Mouse (Mus musculus): ENCODE data around the gene Iqsec1. TPM values are rescaled to one million over a fixed set of nuclear protein-coding genes. Genes with fewer than 3 reads are reported as not detected.

Iqsec1 gene
- polyA plus RNA-seq, 1 experiment = 41.7 TPM

DNA sequence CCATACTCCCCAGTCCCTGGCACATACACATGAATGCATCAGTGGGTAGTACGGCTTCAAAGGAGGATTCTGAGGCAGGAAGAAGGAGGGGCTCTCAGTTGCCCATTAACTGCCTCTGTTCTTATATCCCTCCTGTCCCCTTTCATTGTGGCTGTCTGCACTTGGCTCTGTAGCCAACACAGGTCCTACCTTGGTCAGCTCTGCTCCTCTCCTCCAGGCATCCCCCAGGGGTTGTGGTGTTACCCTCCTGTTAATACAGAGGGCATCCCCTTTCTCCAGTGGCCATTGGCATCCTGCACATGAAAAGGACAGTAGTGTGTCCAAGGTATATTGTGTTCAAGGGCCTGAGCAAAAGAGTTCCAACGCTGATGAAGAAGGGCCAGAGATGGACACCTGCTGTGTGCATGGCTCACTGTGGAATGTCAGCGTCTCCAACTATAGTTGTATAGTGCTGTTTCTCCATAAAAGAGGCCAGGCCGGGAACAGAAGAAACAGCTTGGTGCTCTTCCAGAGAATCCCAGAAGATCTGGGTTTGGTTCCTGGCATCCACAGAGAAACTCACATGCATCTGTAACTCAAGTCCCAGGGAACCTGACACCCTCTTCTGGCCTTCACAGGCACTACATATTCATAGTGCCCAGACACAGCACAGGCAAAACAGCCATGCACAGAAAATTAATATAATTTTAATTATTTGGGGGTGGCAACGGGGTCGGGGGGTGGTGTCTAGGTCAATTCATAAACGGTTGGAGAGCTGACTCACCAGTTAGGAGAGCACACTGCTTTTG is 363.1 kb downstream of the Iqsec1 start:
- H3K27ac ChIP-seq (ENCODE audit: insufficient read depth, low read length) = no peak overlapping the region
- TF ChIP-seq EP300 (IDR thresholded peaks at IDR 0.05; ENCODE audit: insufficient read depth, low read depth, low read length) = no peak
- TF ChIP-seq POLR2A (IDR thresholded peaks at IDR 0.05; ENCODE audit: insufficient read depth, low read length) = no peak
- no peak for TF ChIP-seq CTCF (IDR thresholded peaks at IDR 0.05; ENCODE audit: low read depth, low read length)
- no peaks in the 10 kb centered on the region for H3K36me3 ChIP-seq (ENCODE audit: control insufficient read depth, insufficient read depth, low read length, poor library complexity, severe bottlenecking)
- no peak overlapping the region for H3K4me3 ChIP-seq (ENCODE audit: low read depth, low read length)
- no peaks in the 10 kb centered on the region for H3K27me3 ChIP-seq (ENCODE audit: control insufficient read depth, insufficient read depth, low read length, poor library complexity, severe bottlenecking)
- no peaks in the 10 kb centered on the region for H3K4me1 ChIP-seq (ENCODE audit: control insufficient read depth, insufficient read depth, low read length)
- no peaks in the 10 kb centered on the region for H3K9me3 ChIP-seq (replicated peaks; ENCODE audit: control insufficient read depth, insufficient read depth, low read length, poor library complexity, severe bottlenecking)
- H3K9ac ChIP-seq (ENCODE audit: low read depth, poor library complexity, severe bottlenecking) = no peak overlapping the region

DNA sequence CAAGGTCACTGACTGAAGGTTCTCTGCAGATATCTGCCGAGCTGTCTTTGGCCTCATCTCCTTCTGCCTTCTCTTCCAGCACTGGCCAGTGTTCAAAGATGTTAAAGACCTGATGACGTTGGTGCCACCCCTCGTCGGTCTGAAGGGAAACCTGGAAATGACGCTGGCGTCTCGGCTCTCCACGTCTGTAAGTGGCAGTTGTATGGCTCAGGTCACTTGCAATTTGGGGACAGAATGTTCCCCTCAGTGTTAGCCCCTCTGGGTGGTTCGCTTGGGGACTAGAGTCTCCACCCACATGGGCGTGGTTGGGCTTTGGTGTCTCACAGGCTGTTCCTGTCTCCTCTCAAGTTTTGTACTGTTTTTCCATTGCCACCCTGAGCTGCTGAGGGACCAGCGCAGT is 363.8 kb downstream of the Iqsec1 start:
- no peak for TF ChIP-seq EP300 (IDR thresholded peaks at IDR 0.05; ENCODE audit: insufficient read depth, low read depth, low read length)
- TF ChIP-seq CTCF (IDR thresholded peaks at IDR 0.05; ENCODE audit: low read depth, low read length) = no peak
- TF ChIP-seq POLR2A (IDR thresholded peaks at IDR 0.05; ENCODE audit: insufficient read depth, low read length) = no peak
- no peak overlapping the region for H3K27ac ChIP-seq (ENCODE audit: insufficient read depth, low read length)

DNA sequence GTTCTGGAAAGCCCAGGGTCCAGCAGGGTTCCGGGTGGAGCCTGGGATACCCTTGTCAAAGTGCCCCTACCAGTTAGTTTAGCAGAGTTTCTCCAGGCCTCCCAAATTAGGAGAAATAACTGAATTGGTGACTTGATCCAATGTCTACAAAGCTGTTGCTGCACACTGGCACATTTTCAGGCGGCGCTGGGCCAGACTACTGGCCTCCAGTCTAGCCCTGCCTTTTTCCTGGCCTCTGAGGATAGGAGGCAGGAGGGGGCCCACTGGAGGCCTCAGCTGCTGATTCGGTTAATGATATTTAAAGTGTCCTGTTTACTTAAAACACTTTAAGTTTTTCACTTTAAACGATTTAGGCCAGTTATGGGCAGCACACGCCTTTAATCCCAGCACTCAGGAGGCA is 364.3 kb downstream of the Iqsec1 start:
- Histone ChIP-seq H3K9me3 (replicated peaks; ENCODE audit: control insufficient read depth, insufficient read depth, low read length, poor library complexity, severe bottlenecking) (no peaks in the 10 kb centered on the region), H3K9ac (ENCODE audit: low read depth, poor library complexity, severe bottlenecking) (no peak overlapping the region), H3K27me3 (ENCODE audit: control insufficient read depth, insufficient read depth, low read length, poor library complexity, severe bottlenecking) (no peaks in the 10 kb centered on the region), H3K4me3 (ENCODE audit: low read depth, low read length) (no peak overlapping the region), H3K4me1 (ENCODE audit: control insufficient read depth, insufficient read depth, low read length) (no peaks in the 10 kb centered on the region), H3K36me3 (ENCODE audit: control insufficient read depth, insufficient read depth, low read length, poor library complexity, severe bottlenecking) (no peaks in the 10 kb centered on the region), H3K27ac (ENCODE audit: insufficient read depth, low read length) (no peak overlapping the region)
- TF ChIP-seq CTCF (IDR thresholded peaks at IDR 0.05; ENCODE audit: low read depth, low read length) = no peak

More for the DNA sequence above, 363.8 kb downstream of the Iqsec1 start:
- Histone ChIP-seq H3K9ac (ENCODE audit: low read depth, poor library complexity, severe bottlenecking) (no peak overlapping the region), H3K4me1 (ENCODE audit: control insufficient read depth, insufficient read depth, low read length) (no peaks in the 10 kb centered on the region), H3K36me3 (ENCODE audit: control insufficient read depth, insufficient read depth, low read length, poor library complexity, severe bottlenecking) (no peaks in the 10 kb centered on the region), H3K9me3 (replicated peaks; ENCODE audit: control insufficient read depth, insufficient read depth, low read length, poor library complexity, severe bottlenecking) (no peaks in the 10 kb centered on the region), H3K4me3 (ENCODE audit: low read depth, low read length) (no peak overlapping the region), H3K27me3 (ENCODE audit: control insufficient read depth, insufficient read depth, low read length, poor library complexity, severe bottlenecking) (no peaks in the 10 kb centered on the region)

DNA sequence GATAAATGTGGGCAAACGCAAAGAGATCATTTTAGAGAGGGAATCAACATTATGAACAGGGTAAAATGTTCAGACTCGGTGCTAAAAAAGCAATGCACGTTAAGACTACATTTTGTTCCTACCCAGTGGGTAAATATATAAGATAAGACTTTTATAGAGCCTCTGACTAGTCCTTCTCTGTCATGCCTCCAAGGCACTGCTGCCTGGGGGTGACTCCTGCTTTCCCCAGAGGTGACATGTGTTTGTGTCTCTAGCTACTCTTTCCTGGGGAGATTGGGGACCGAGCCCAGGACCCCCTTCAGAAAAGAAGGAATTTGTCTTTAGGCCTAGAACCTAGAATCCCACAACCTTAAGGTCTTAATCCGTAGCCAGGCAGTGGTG is 365.0 kb downstream of the Iqsec1 start:
- H3K36me3 ChIP-seq (ENCODE audit: control insufficient read depth, insufficient read depth, low read length, poor library complexity, severe bottlenecking) = no peaks in the 10 kb centered on the region
- H3K27ac ChIP-seq (ENCODE audit: insufficient read depth, low read length) = no peak overlapping the region
- H3K4me3 ChIP-seq (ENCODE audit: low read depth, low read length) = no peak overlapping the region
- H3K9ac ChIP-seq (ENCODE audit: low read depth, poor library complexity, severe bottlenecking) = no peak overlapping the region
- TF ChIP-seq POLR2A (IDR thresholded peaks at IDR 0.05; ENCODE audit: insufficient read depth, low read length) (no peak), CTCF (IDR thresholded peaks at IDR 0.05; ENCODE audit: low read depth, low read length) (no peak), EP300 (IDR thresholded peaks at IDR 0.05; ENCODE audit: insufficient read depth, low read depth, low read length) (no peak)
- H3K9me3 ChIP-seq (replicated peaks; ENCODE audit: control insufficient read depth, insufficient read depth, low read length, poor library complexity, severe bottlenecking) = no peaks in the 10 kb centered on the region
- no peaks in the 10 kb centered on the region for H3K4me1 ChIP-seq (ENCODE audit: control insufficient read depth, insufficient read depth, low read length)
- H3K27me3 ChIP-seq (ENCODE audit: control insufficient read depth, insufficient read depth, low read length, poor library complexity, severe bottlenecking) = no peaks in the 10 kb centered on the region

DNA sequence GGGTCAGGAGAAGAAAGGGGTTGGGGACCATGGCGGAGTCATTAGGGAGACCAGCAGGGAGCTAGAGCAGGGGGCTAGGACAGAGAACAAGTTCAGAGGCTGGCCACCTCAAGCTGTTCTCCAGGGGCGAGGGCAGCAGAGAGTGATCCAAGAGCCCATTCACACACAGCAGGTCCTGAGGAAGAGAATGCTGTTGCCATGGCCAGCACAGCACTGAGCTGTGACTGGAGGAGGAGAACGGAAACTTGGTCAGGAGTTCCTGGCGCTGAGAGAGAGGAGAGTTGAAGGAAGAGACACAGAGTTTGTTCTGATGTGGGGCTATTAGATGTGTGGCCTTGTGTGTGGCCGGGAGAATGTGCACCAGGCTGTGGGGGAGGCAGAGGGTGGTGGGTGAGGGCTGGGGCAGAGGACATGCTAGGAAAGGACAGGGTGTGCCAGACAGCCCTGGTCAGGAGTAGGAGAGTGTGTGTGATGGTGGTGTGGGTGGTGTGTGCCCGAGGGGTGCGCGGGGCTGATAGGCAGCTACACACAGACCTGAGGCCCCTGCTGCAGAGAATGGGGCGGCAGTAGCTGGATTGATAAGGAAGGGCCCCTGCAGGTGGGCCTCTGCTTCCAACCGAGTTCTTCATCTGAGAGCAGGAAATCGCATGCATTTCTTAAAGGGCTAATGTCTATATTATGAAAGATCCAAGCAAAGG is 365.6 kb downstream of the Iqsec1 start:
- H3K27me3 ChIP-seq (ENCODE audit: control insufficient read depth, insufficient read depth, low read length, poor library complexity, severe bottlenecking) = no peaks in the 10 kb centered on the region
- TF ChIP-seq EP300 (IDR thresholded peaks at IDR 0.05; ENCODE audit: insufficient read depth, low read depth, low read length) = no peak
- TF ChIP-seq CTCF (IDR thresholded peaks at IDR 0.05; ENCODE audit: low read depth, low read length) = no peak
- no peak for TF ChIP-seq POLR2A (IDR thresholded peaks at IDR 0.05; ENCODE audit: insufficient read depth, low read length)
- H3K4me3 ChIP-seq (ENCODE audit: low read depth, low read length) = no peak overlapping the region
- H3K36me3 ChIP-seq (ENCODE audit: control insufficient read depth, insufficient read depth, low read length, poor library complexity, severe bottlenecking) = no peaks in the 10 kb centered on the region
- no peak overlapping the region for H3K9ac ChIP-seq (ENCODE audit: low read depth, poor library complexity, severe bottlenecking)
- no peak overlapping the region for H3K27ac ChIP-seq (ENCODE audit: insufficient read depth, low read length)
- no peaks in the 10 kb centered on the region for H3K9me3 ChIP-seq (replicated peaks; ENCODE audit: control insufficient read depth, insufficient read depth, low read length, poor library complexity, severe bottlenecking)
- no peaks in the 10 kb centered on the region for H3K4me1 ChIP-seq (ENCODE audit: control insufficient read depth, insufficient read depth, low read length)

DNA sequence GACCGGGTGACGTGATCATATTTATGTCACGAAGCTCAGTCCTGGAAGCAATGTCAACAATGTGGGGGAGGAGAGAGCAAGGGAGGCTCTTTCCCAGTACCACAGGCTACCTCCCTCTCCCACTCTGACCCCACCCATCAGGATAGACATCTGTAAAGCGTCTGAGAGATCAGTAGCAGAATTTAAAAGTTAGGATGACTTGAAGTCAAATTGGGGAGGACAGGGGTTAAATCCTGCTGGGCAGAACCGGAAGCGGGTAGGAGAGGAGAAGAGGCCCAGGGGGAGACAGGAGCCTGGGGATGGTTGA is 366.9 kb downstream of the Iqsec1 start:
- Histone ChIP-seq H3K4me1 (ENCODE audit: control insufficient read depth, insufficient read depth, low read length) (no peaks in the 10 kb centered on the region), H3K27me3 (ENCODE audit: control insufficient read depth, insufficient read depth, low read length, poor library complexity, severe bottlenecking) (no peaks in the 10 kb centered on the region), H3K4me3 (ENCODE audit: low read depth, low read length) (no peak overlapping the region), H3K9ac (ENCODE audit: low read depth, poor library complexity, severe bottlenecking) (no peak overlapping the region), H3K27ac (ENCODE audit: insufficient read depth, low read length) (no peak overlapping the region), H3K9me3 (replicated peaks; ENCODE audit: control insufficient read depth, insufficient read depth, low read length, poor library complexity, severe bottlenecking) (no peaks in the 10 kb centered on the region), H3K36me3 (ENCODE audit: control insufficient read depth, insufficient read depth, low read length, poor library complexity, severe bottlenecking) (no peaks in the 10 kb centered on the region)
- TF ChIP-seq EP300 (IDR thresholded peaks at IDR 0.05; ENCODE audit: insufficient read depth, low read depth, low read length) = no peak
- no peak for TF ChIP-seq CTCF (IDR thresholded peaks at IDR 0.05; ENCODE audit: low read depth, low read length)
- TF ChIP-seq POLR2A (IDR thresholded peaks at IDR 0.05; ENCODE audit: insufficient read depth, low read length) = no peak
